Mouse (Mus musculus) heart, adult 18-20 months (tissue): ENCODE data around the gene 1110002E22Rik. TPM values are rescaled to one million over a fixed set of nuclear protein-coding genes. Genes with fewer than 3 reads are reported as not detected.

Source experiments
- DNase-seq, 2 experiments: peaks; one replicate each; pipeline ENCODE4 v3.0.0; 2021 to 2022; ENCODE audit warnings: mixed read lengths in 1 of 2
- total RNA-seq, 2 experiments: library from RNA; stranded (reverse); gene quantifications; 2 replicates each; pipeline ENCODE4 v1.2.3; 2021

The 1110002E22Rik gene
- total RNA-seq, 2 experiments from 2014 or later: 37.3 to 51.9 TPM

GRCm38 (mm10) chr3:138063731-138064329, 1.0 kb upstream of the 1110002E22Rik start:
- peak; percentile 77 to 79 for DNase-seq

- no peak for DNase-seq
Observed at GRCm38 (mm10) chr3:138065930-138066329, 1.1 kb downstream of the 1110002E22Rik start.

- DNase-seq: peak; percentile 54 to 58
Observed at GRCm38 (mm10) chr3:138066348-138066856, 1.6 kb downstream of the 1110002E22Rik start.

- DNase-seq: no peak
Observed at GRCm38 (mm10) chr3:138067288-138067687, 2.4 kb downstream of the 1110002E22Rik start, which contains the start of gene Gm5105. Gene Gm5105, minus strand, starts transcription at chr3:138067388.

- peak in 1 of 2 experiments; percentile 45 for DNase-seq
Observed at GRCm38 (mm10) chr3:138068103-138068502, 3.3 kb downstream of the 1110002E22Rik start.

GRCm38 (mm10) chr3:138069756-138070511, 5.1 kb downstream of the 1110002E22Rik start:
- DNase-seq: no peak

GRCm38 (mm10) chr3:138071004-138071403, 6.2 kb downstream of the 1110002E22Rik start:
- no peak for DNase-seq

GRCm38 (mm10) chr3:138071476-138072073, 6.7 kb downstream of the 1110002E22Rik start:
- no peak for DNase-seq

GRCm38 (mm10) chr3:138074214-138074613, 9.4 kb downstream of the 1110002E22Rik start:
- DNase-seq: no peak

GRCm38 (mm10) chr3:138075209-138075608, 10.4 kb downstream of the 1110002E22Rik start:
- DNase-seq: peak; percentile 67 to 71

- DNase-seq: no peak
Observed at GRCm38 (mm10) chr3:138077476-138078340, 12.9 kb downstream of the 1110002E22Rik start.

- DNase-seq: no peak
Observed at GRCm38 (mm10) chr3:138078701-138079100, 13.8 kb downstream of the 1110002E22Rik start.

GRCm38 (mm10) chr3:138083073-138083637, 18.3 kb downstream of the 1110002E22Rik start:
- DNase-seq: peak in 1 of 2 experiments; percentile 58

GRCm38 (mm10) chr3:138083896-138084295, 19.0 kb downstream of the 1110002E22Rik start:
- no peak for DNase-seq

GRCm38 (mm10) chr3:138095301-138095700, 30.4 kb downstream of the 1110002E22Rik start:
- DNase-seq: no peak

- no peak for DNase-seq
Observed at GRCm38 (mm10) chr3:138095718-138096117, 30.9 kb downstream of the 1110002E22Rik start.

GRCm38 (mm10) chr3:138096263-138097028, 31.6 kb downstream of the 1110002E22Rik start:
- no peak for DNase-seq

- DNase-seq: peak; percentile 18 to 28
Observed at GRCm38 (mm10) chr3:138097718-138098117, 32.9 kb downstream of the 1110002E22Rik start.

GRCm38 (mm10) chr3:138101936-138102335, 37.1 kb downstream of the 1110002E22Rik start:
- no peak for DNase-seq

GRCm38 (mm10) chr3:138103690-138104089, 38.8 kb downstream of the 1110002E22Rik start:
- DNase-seq: no peak

- DNase-seq: no peak
Observed at GRCm38 (mm10) chr3:138105056-138105455, 40.2 kb downstream of the 1110002E22Rik start.
